Mouse (Mus musculus) heart, postnatal 0 days (tissue): ENCODE measurements around the gene Gm28551.

Experiments used
- CTCF ChIP-seq: IDR thresholded peaks from 2 replicates; pipeline ENCODE4 v1.5.1; 2016; ENCODE audit warnings: antibody characterized with exemption, control low read depth, low read depth
- EP300 ChIP-seq: IDR thresholded peaks from 2 replicates; pipeline ENCODE4 v1.6.1; 2016; ENCODE audit warnings: antibody characterized with exemption, low read depth

GRCm38 (mm10) chr1:53296581-53297383 lies 55.7 kb downstream of the Gm28551 start, which contains the start of the genes Pms1, Ormdl1 and Gm28778:
- TF ChIP-seq EP300, result no peak
- no peak for TF ChIP-seq CTCF
